Mouse (Mus musculus): ENCODE measurements around the gene Gm5728. TPM values are rescaled to one million over a fixed set of nuclear protein-coding genes. Genes with fewer than 3 reads are reported as not detected.

The Gm5728 gene
- not detected for polyA plus RNA-seq (2014; fragmentation: Illumina TruSeq; extraction: RNeasy Lipid Tissue Mini Kit (QIAGEN cat#74804); ENCODE audit: low read depth, low replicate concordance)

DNA sequence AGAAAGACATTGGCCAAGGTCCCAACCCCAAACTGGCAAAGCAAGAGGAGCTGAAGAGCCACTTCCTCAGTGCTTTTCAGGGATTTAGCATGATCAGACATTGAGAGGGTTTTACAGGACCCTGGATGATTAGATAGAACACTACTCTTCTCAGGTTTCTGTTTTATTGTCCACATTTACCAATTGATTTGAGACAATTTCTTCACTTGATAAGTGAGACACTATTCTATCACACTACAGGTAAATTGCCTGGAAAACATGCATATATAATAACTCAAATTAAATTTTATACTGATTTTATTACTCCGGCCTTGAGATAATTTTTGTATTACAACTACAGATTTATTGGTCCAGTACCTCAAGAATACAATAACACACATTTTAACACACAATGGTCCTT, at the start of gene Gm5728:
Gene Gm5728, minus strand, starts transcription at position 101 of the 400 bp plus-strand sequence.

DNA sequence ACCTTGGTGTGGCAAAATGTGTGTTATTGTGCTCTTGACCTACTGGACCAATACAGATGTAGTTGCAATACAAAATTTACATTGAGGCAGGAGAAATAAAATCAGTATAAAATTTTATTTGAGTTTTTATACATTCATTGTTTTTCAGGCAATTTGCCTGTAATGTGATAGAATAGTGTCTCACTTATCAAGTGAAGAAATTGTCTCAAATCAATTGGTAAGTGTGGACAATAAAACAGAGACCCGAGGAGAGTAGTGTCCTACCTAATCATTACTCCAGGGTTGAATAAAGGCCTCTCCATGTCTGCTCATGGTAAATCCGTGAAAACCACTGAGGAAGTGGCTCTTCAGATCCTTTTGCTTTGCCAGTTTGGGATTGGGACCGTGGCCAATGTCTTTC, 42.4 kb upstream of the Gm5728 start, which contains the start of gene Vmn1r100:
Gene Vmn1r100, plus strand, starts transcription at position 301 of the 400 bp plus-strand sequence.

GRCm38 (mm10) chr7:20333965-20334364, 41.2 kb downstream of the Gm5728 start, which contains the start of gene Gm4133:
Gm4133 (minus strand) TSS chr7:20334065.

Other genes starting within 250 kb of the Gm5728 start
- not detected for gene Vmn1r93, start 236.3 kb downstream of the Gm5728 start, polyA plus RNA-seq (2014; fragmentation: Illumina TruSeq; extraction: RNeasy Lipid Tissue Mini Kit (QIAGEN cat#74804); ENCODE audit: low read depth, low replicate concordance)
- not detected for gene Vmn1r94, start 207.0 kb downstream of the Gm5728 start, polyA plus RNA-seq (2014; fragmentation: Illumina TruSeq; extraction: RNeasy Lipid Tissue Mini Kit (QIAGEN cat#74804); ENCODE audit: low read depth, low replicate concordance)
- not detected for gene Vmn1r95, start 181.7 kb downstream of the Gm5728 start, polyA plus RNA-seq (2014; fragmentation: Illumina TruSeq; extraction: RNeasy Lipid Tissue Mini Kit (QIAGEN cat#74804); ENCODE audit: low read depth, low replicate concordance)
- gene Gm6164, start 169.8 kb downstream of the Gm5728 start, polyA plus RNA-seq (2014; fragmentation: Illumina TruSeq; extraction: RNeasy Lipid Tissue Mini Kit (QIAGEN cat#74804); ENCODE audit: low read depth, low replicate concordance): not detected
- gene Gm4498, start 141.6 kb downstream of the Gm5728 start, polyA plus RNA-seq (2014; fragmentation: Illumina TruSeq; extraction: RNeasy Lipid Tissue Mini Kit (QIAGEN cat#74804); ENCODE audit: low read depth, low replicate concordance): not detected
- gene Gm5890, start 112.6 kb downstream of the Gm5728 start, polyA plus RNA-seq (2014; fragmentation: Illumina TruSeq; extraction: RNeasy Lipid Tissue Mini Kit (QIAGEN cat#74804); ENCODE audit: low read depth, low replicate concordance): not detected
- gene Gm4133, start 41.3 kb downstream of the Gm5728 start, polyA plus RNA-seq (2014; fragmentation: Illumina TruSeq; extraction: RNeasy Lipid Tissue Mini Kit (QIAGEN cat#74804); ENCODE audit: low read depth, low replicate concordance): not detected
- gene Vmn1r100, start 42.5 kb upstream of the Gm5728 start, polyA plus RNA-seq (2014; fragmentation: Illumina TruSeq; extraction: RNeasy Lipid Tissue Mini Kit (QIAGEN cat#74804); ENCODE audit: low read depth, low replicate concordance): not detected
- not detected for gene Vmn1r101, start 67.2 kb upstream of the Gm5728 start, polyA plus RNA-seq (2014; fragmentation: Illumina TruSeq; extraction: RNeasy Lipid Tissue Mini Kit (QIAGEN cat#74804); ENCODE audit: low read depth, low replicate concordance)
- gene Gm10670, start 99.5 kb upstream of the Gm5728 start, polyA plus RNA-seq (2014; fragmentation: Illumina TruSeq; extraction: RNeasy Lipid Tissue Mini Kit (QIAGEN cat#74804); ENCODE audit: low read depth, low replicate concordance): not detected
- gene Vmn1r103, start 135.1 kb upstream of the Gm5728 start, polyA plus RNA-seq (2014; fragmentation: Illumina TruSeq; extraction: RNeasy Lipid Tissue Mini Kit (QIAGEN cat#74804); ENCODE audit: low read depth, low replicate concordance): not detected
- not detected for gene Vmn1r104, start 158.4 kb upstream of the Gm5728 start, polyA plus RNA-seq (2014; fragmentation: Illumina TruSeq; extraction: RNeasy Lipid Tissue Mini Kit (QIAGEN cat#74804); ENCODE audit: low read depth, low replicate concordance)
- not detected for gene Gm5726, start 170.3 kb upstream of the Gm5728 start, polyA plus RNA-seq (2014; fragmentation: Illumina TruSeq; extraction: RNeasy Lipid Tissue Mini Kit (QIAGEN cat#74804); ENCODE audit: low read depth, low replicate concordance)
- gene Gm4141, start 200.8 kb upstream of the Gm5728 start, polyA plus RNA-seq (2014; fragmentation: Illumina TruSeq; extraction: RNeasy Lipid Tissue Mini Kit (QIAGEN cat#74804); ENCODE audit: low read depth, low replicate concordance): not detected
- gene Gm4513, start 223.6 kb upstream of the Gm5728 start, polyA plus RNA-seq (2014; fragmentation: Illumina TruSeq; extraction: RNeasy Lipid Tissue Mini Kit (QIAGEN cat#74804); ENCODE audit: low read depth, low replicate concordance): not detected